Mouse (Mus musculus) olfactory bulb, adult 2 months (tissue): Measurements from ENCODE around the gene Thada. TPM values are rescaled to one million over a fixed set of nuclear protein-coding genes. Genes with fewer than 3 reads are reported as not detected.

Experiments used
- H3K27ac ChIP-seq: fragments of 200-500 bp; 2 replicates; pipeline ENCODE4 v1.5.1; 2012; ENCODE audit warnings: low read depth, low read length; ENCODE audit not compliant: insufficient read depth
- H3K4me1 ChIP-seq: fragments of 200-500 bp; 2 replicates; pipeline ENCODE4 v1.6.1; 2012; ENCODE audit warnings: low read length; ENCODE audit not compliant: control insufficient read depth, insufficient read depth
- H3K4me3 ChIP-seq: fragments of 200-500 bp; 2 replicates; pipeline ENCODE4 v1.5.1; 2012; ENCODE audit warnings: mild to moderate bottlenecking, low read depth, low read length, moderate library complexity; ENCODE audit not compliant: insufficient read depth
- CTCF ChIP-seq: fragments of 200-500 bp; IDR thresholded peaks from 2 replicates; pipeline ENCODE4 v1.5.1; 2012; ENCODE audit warnings: low read depth, mild to moderate bottlenecking, low read length, moderate library complexity; ENCODE audit not compliant: insufficient read depth
- POLR2A ChIP-seq: fragments of 200-500 bp; IDR thresholded peaks from 2 replicates; pipeline ENCODE4 v1.6.1; 2012; ENCODE audit warnings: mild to moderate bottlenecking, low read depth, low read length, moderate library complexity; ENCODE audit not compliant: insufficient read depth
- WGBS: fragments of 180-500 bp; shearing (Covaris S2); methylation state at CpG from one replicate; pipeline ENCODE4 v1.1.7; 2018; 5-methylcytosine and 5-hydroxymethylcytosine counted together
- polyA plus RNA-seq: library from polyadenylated mRNA; stranded (reverse); fragments of >200 nt; gene quantifications from 2 replicates; pipeline ENCODE4 v1.2.4, GENCODE M21; 2012; ENCODE audit warnings: low replicate concordance; ENCODE audit not compliant: missing spikeins, insufficient read depth, insufficient read length

The Thada gene
- polyA plus RNA-seq, 1 experiment, result not detected

DNA sequence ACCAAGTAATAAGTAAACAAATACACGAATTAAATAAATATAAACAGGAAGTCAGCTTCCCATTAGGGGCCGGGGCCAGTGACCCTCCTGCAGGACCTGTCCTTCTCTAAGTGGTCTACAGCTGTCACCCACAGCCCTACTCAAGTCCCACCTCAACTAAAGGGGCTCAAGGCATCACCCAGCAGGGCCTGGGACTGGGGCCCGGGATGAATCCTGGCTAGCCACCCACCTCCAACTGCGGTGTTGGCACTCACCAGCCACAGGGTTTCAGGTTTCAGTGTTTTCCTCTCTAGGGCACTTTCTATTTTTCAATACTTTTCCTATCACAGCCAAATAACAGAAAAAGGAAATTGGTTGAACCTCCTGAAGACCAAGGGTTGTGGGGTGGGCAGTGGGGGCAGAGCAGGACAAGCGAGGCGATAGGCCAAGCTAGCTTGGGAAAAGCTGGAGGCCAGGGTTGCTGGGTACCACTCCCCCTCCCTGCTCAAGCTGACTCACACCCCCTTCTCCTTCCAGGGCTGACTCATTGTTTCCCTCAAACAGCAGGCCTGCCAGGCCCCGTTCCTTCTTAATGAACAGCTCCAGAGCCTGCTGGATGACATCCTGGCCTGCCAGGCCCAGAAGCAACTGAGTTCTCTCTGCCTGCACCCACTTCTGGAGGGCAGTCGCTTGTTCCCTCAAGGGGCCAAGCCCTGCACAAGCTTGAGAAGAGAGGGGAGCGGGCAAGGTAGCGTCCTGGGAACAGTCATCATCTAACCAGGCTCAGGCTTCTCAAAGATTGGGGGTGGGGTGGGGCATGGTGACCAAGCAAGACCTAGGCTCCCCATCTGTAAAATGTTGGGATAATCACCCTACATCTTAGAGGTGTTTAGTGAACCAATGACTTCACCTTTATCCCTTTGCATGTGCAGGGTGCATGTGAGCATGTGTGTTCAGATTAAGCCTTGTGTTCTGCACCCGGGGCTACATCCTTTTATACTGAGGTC lies 317.2 kb downstream of the Thada start:
- WGBS, result 24% methylated on average over 11 of the region's 11 CpGs
- peak overlapping the region; percentile 84 for H3K27ac ChIP-seq
- H3K4me3 ChIP-seq, result no peak overlapping the region
- peaks cover 44% of the 10 kb centered on the region for H3K4me1 ChIP-seq
- TF ChIP-seq CTCF, result no peak
- TF ChIP-seq POLR2A, result no peak

DNA sequence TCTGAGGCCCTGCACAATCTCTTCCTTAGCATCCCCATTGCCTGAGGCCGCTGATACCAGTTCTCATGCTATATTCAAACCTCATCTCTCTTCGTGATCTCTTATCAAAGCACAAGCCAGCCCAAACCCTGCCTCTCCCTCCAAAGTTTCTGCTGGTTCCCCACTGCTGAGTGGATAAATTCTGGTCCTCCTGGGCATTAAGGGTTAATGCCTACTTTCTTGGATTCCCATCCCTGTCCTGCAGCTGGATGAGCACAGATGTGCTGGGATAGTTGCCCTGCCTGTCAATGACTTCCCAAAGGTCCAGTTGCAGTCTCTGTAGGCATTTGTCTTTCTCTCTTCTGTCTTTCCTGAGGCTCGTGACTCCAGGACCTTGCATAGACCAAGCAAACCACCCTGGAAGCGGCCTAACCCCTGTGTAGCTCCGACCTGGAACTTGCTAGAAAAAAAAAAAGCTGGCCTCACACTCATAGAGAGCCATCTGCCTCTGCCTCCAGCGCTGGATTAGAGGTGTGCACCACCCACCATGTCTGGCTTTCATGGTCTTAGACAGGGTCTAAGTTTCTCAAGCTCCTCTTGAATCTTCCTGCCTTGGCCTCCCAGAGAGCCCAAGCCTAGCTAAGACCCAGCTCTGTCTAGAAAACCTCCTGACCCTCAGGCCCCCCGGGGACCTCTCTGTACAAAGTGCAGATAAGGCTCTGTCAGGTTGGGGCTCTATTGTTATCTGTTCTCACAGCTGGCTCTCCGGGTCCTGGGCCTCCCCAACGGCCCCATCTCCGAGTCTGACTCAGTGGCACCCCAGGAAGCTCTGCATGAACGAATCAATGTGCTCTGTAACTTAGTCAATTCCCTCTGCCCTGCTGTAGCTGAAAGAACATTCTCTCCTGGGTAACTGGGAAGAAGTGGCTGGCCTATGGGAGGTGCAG lies 318.6 kb downstream of the Thada start:
- no peak overlapping the region for H3K4me3 ChIP-seq
- peaks cover 46% of the 10 kb centered on the region for H3K4me1 ChIP-seq
- WGBS, result 69% methylated on average over 11 of the region's 11 CpGs
- TF ChIP-seq POLR2A (no peak), CTCF (no peak)
- no peak overlapping the region for H3K27ac ChIP-seq

DNA sequence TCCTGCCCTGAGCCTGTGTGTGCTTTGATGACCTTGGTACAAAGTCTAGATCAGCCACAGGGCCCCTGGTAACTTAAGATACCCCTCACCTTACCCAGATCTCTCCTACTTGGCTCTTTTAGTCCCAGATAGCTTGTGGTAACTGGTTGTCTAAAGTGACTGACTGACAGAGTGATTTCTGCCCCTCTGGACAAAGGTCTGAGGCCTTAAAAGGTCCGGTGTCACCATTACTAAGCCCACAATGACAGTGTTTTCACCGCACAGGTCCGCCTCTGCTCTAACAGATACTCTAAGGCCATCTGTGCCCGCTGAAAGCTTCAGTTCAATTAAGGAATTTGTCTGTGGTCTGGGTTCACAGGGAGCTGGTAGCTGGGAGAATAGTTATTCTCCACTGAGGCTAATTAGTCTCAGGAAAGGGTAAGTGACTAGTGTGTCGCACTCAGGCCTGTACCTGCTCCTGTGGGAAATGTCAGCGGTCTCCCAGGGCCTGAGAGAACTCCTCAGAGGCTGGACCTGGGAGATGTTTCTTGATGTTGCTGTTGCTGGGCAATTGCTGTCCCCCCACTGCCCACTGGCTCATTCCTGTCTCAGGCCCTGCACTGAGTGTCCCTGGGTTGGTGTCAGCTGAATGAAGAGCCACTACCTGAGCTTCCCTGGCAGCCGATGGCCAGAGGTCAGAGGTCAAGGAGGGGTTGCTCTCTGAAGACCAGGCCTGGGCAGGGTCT lies 319.4 kb downstream of the Thada start:
- H3K27ac ChIP-seq, result no peak overlapping the region
- H3K4me3 ChIP-seq, result no peak overlapping the region
- H3K4me1 ChIP-seq, result peaks cover 53% of the 10 kb centered on the region
- 78% methylated on average over 7 of the region's 7 CpGs for WGBS
- TF ChIP-seq POLR2A (no peak), CTCF (no peak)

DNA sequence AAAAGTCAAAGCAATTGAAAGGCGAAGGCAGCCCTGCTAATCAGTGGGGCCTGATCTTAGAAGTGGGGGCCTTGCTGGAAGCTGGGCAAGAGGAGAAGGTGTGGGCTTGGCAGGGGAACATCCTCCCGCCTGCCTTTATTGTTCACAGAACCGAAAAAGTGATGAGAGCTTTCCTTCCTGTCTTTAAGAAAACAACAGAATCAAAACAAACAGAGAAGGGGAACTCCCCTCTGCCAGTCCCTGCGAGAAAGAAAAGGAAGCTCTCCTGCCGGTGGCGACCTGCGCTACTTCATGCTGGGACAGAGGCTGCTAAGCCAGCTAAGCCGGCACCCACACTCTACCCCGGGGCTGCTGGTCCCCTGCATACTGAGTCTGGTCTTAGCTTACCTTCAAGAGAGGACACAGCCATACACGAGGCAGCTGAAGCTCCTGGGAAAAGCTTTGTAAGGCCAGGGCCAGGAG lies 320.1 kb downstream of the Thada start:
- WGBS, result 43% methylated on average over 10 of the region's 10 CpGs
- H3K27ac ChIP-seq, result no peak overlapping the region
- TF ChIP-seq CTCF (no peak), POLR2A (no peak)
- H3K4me3 ChIP-seq, result no peak overlapping the region
- H3K4me1 ChIP-seq, result peaks cover 60% of the 10 kb centered on the region

DNA sequence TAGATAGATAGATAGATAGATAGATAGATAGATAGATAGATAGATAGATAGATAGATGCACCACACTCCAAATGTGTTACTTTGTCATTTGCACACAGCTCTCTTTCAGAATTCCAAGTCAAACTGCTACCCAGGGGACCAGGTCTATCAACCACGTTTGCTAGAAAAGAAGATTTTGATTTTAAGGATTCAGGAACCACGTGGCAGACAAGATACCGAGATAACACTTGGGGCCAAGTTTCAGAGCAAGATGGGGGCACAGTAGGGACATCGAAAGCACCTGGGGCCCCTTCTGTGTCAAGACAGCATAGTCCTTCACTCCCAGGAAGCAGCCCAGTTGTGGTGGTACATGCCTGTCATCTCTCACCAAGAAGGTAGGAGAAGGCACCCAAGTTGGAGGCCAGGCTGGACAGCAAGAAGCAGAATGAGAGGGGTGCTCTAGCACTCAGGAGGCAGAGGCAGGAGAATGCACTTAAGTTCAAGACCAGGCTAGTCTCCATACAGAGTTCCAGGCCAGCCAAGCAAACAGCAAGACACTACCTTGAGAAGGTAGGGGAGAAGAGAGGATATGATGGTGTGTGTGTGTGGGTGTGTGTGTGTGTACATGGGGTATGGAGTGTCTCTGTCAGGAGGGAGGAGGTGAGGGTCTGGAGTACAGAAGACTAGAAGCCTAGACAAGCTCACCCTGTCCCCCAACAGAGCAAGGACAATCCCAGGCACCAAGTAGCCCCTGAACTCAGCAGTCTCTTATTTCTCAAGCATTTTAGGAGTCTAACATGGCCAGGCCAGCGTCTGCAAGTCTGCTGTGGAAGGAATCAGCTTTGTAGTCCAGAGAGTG lies 321.0 kb downstream of the Thada start:
- no peak overlapping the region for H3K4me3 ChIP-seq
- TF ChIP-seq POLR2A (no peak), CTCF (no peak)
- WGBS, result 92% methylated on average over 5 of the region's 5 CpGs
- no peak overlapping the region for H3K27ac ChIP-seq
- H3K4me1 ChIP-seq, result peaks cover 66% of the 10 kb centered on the region

DNA sequence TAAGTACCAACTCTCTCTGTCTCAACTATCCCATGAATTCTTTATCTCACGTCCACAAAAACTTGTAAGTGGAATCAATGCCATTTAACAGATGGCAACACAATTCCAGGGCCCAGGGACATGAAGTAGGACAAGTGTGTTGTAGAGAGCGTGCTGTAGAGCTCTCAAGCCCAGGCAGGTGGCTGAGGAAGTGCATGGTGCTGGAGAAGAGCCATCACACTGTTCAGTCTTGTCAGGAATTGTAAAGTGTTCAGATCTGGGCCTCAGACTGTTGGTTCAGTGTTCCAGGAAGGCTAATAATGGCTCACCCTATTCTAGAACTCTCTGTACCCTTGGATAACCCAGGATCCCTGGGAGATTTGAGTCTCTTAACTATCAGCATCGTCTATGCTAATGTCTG lies 321.9 kb downstream of the Thada start:
- TF ChIP-seq CTCF (no peak), POLR2A (no peak)
- no peak overlapping the region for H3K4me3 ChIP-seq
- peaks cover 60% of the 10 kb centered on the region for H3K4me1 ChIP-seq
- 96% methylated on average over 3 of the region's 3 CpGs for WGBS
- no peak overlapping the region for H3K27ac ChIP-seq

DNA sequence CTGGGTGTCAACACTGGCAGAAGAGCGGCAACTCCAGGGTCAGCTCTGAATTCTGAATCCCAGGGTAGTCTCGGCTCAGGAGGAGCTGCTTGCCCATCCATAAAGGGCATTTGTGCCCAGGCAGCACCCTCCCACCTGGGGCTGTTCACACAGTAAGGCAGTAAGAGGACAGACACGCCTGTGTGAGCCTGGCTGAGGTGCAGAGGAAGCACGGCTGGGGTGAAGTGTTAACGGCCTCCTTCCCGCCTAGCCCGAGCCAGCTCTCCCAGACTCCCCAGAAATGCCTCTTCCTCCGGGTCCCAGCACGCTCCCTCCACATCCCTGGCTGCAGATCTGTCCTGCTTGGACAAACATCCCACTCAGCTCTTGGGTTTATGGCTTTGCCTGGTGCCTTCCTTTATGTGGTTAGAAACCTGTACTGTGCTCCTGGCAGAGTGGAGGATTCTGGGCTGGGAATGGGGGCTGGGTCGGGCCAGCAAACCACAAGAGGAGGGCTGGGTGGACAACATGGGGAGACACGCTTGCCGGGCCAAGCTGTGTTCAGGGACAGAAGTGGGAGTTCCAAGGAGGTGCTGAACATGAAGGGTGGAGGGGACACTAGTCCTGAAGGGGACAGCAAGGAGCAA lies 322.7 kb downstream of the Thada start:
- Histone ChIP-seq H3K4me3 (no peak overlapping the region), H3K4me1 (peaks cover 52% of the 10 kb centered on the region), H3K27ac (no peak overlapping the region)
- no peak for TF ChIP-seq POLR2A
- no peak for TF ChIP-seq CTCF
- WGBS, result 67% methylated on average over 12 of the region's 12 CpGs
